Mouse (Mus musculus) midbrain, embryonic 10.5 days (tissue): ENCODE data around the gene Matn4. TPM values are rescaled to one million over a fixed set of nuclear protein-coding genes. Genes with fewer than 3 reads are reported as not detected.
A peak's percentile ranks its signal among the peaks of the same experiment; 100 is the strongest.
"Not testable (repeated sequence)": the region's sequence is repeated elsewhere in the genome, so short reads cannot be mapped to it uniquely, and the experiment has no call there.

ENCODE experiments used
- DNase-seq: peaks from one replicate; pipeline ENCODE4 v3.0.0-alpha.2; 2017; ENCODE audit warnings: low spot score
- H3K27ac ChIP-seq: fragments of 300-500 bp; sonication (generic); replicated peaks from 2 replicates; pipeline ENCODE4 v1.5.1; 2016; ENCODE audit warnings: mild to moderate bottlenecking
- H3K27me3 ChIP-seq: fragments of 300-500 bp; sonication (generic); 2 replicates; pipeline ENCODE4 v1.6.1; 2016; ENCODE audit warnings: low read depth, mild to moderate bottlenecking; ENCODE audit not compliant: poor library complexity, severe bottlenecking
- H3K36me3 ChIP-seq: fragments of 300-500 bp; sonication (generic); 2 replicates; pipeline ENCODE4 v1.6.1; 2016; ENCODE audit warnings: mild to moderate bottlenecking, moderate library complexity
- H3K4me1 ChIP-seq: fragments of 300-500 bp; sonication (generic); 2 replicates; pipeline ENCODE4 v1.6.1; 2016
- H3K4me3 ChIP-seq: fragments of 300-500 bp; sonication (generic); 2 replicates; pipeline ENCODE4 v1.5.1; 2016; ENCODE audit warnings: mild to moderate bottlenecking, moderate library complexity
- H3K9me3 ChIP-seq: fragments of 300-500 bp; sonication (generic); replicated peaks from 2 replicates; pipeline ENCODE4 v1.6.1; 2016; ENCODE audit warnings: mild to moderate bottlenecking
- WGBS: fragments of 180-500 bp; shearing (Covaris S2); methylation state at CpG from one replicate; pipeline ENCODE4 v1.1.7; 2016; 5-methylcytosine and 5-hydroxymethylcytosine counted together
- polyA plus RNA-seq: library from polyadenylated mRNA; unstranded; fragments of >200 nt; fragmentation: Nextera tagmentation; extraction: Ambion mirVana; gene quantifications from 2 replicates; pipeline ENCODE4 v1.2.1, GENCODE M21; 2016

Matn4 gene
- polyA plus RNA-seq, 1 experiment from 2014 or later, result not detected

DNA sequence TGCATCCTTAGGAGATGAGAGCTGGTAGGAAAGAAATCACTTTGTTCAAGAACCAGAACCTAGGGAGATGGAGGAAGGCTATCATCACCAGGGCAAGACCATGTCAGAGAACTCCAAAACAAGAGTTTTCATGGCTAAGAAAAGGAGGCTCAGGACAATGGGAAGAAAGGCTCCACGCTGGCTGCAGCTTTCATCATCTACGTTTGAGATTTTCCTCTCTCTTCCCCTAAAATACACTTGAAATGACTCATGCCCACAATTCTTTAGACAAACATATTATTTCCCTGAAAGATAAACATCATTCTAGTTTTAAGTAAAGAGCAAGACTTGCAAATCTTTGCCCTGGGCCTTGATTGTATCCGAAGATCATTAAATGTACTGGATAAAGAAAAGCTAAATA lies 33.6 kb downstream of the Matn4 start:
- H3K4me1 ChIP-seq, result no peaks in the 10 kb centered on the region
- no peak overlapping the region for H3K27ac ChIP-seq
- no peaks in the 10 kb centered on the region for H3K27me3 ChIP-seq
- 90% methylated on average over 3 of the region's 3 CpGs for WGBS
- no peak for DNase-seq
- H3K36me3 ChIP-seq, result no peaks in the 10 kb centered on the region
- H3K9me3 ChIP-seq, result no peaks in the 10 kb centered on the region
- no peak overlapping the region for H3K4me3 ChIP-seq

- H3K4me3 ChIP-seq, result no peak overlapping the region
- no peaks in the 10 kb centered on the region for H3K27me3 ChIP-seq
- no peaks in the 10 kb centered on the region for H3K9me3 ChIP-seq
- H3K36me3 ChIP-seq, result no peaks in the 10 kb centered on the region
- no peak for DNase-seq
- no peaks in the 10 kb centered on the region for H3K4me1 ChIP-seq
- H3K27ac ChIP-seq, result no peak overlapping the region
- 86% methylated on average over 6 of the region's 6 CpGs for WGBS
Measured at GRCm38 (mm10) chr2:164368620-164369105, 36.3 kb downstream of the Matn4 start.

GRCm38 (mm10) chr2:164366947-164367346 lies 38.0 kb downstream of the Matn4 start:
- no peak overlapping the region for H3K27ac ChIP-seq
- no peaks in the 10 kb centered on the region for H3K4me1 ChIP-seq
- H3K27me3 ChIP-seq, result no peaks in the 10 kb centered on the region
- 73% methylated on average over 3 of the region's 3 CpGs for WGBS
- H3K4me3 ChIP-seq, result no peak overlapping the region
- H3K9me3 ChIP-seq, result no peaks in the 10 kb centered on the region
- no peak for DNase-seq
- no peaks in the 10 kb centered on the region for H3K36me3 ChIP-seq

DNA sequence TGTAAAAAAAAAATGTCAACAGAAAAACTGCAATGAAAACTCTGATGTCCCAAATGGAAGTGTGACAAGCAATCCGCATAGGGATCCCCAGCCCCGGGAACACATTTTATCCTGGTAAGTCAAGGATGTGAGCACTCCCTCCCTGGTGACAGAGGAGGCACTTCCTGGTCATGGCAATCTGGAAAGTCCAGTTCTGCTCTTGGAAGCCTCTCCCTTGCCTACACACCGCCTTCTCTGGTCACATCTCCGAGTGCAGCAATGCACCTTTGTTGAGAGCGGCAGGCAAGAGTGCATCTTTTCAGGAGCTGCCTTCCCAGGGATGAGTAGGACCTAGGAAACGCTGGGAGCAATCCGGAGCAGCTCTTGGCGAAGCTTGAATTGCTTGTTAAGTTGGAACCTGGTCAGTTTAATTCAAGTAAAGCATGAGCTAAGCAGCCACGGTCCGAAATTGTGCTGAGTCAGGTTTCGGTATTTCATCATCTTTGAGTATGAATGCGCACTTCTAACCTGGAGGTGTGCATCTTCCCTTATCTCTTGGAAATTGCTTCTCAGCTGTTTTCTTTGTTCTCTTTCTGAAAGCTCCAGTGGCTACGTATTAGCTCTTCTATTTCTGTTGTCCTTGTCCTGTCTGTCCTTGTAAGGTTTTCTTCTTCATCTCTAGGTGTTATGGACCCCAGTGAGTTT lies 43.8 kb downstream of the Matn4 start:
- 33% methylated on average over 13 of the region's 13 CpGs for WGBS
- DNase-seq, result no peak
- Histone ChIP-seq H3K36me3 (no peaks in the 10 kb centered on the region), H3K9me3 (no peaks in the 10 kb centered on the region), H3K27me3 (0 out of 2 replicates have a peak, but pooled peaks cover 5% of the 10 kb centered on the region), H3K4me3 (no peak overlapping the region), H3K27ac (no peak overlapping the region), H3K4me1 (peaks cover 9% of the 10 kb centered on the region)

DNA sequence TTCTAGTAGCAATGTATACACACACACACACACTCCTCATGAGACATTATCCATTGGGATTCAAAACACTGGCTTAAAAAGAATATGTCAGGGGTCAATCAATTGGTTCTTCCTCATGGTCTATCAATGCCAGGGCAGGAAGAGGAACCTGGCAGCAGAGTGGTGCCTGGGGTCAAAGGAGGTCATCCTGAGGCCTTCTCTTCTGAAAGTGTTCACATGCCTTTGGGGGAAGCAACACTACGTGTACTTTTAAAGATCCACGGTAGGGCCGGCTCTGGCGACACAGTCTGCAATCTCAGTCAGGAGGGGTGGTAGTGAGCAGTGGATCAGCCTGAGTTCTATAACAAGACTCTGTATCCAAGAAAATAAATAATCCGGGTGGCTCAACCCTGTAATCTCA lies 45.3 kb downstream of the Matn4 start:
- no peak for DNase-seq
- Histone ChIP-seq H3K36me3 (no peaks in the 10 kb centered on the region), H3K27ac (no peak overlapping the region), H3K4me1 (peaks cover 9% of the 10 kb centered on the region), H3K27me3 (0 out of 2 replicates have a peak, but pooled peaks cover 5% of the 10 kb centered on the region), H3K4me3 (no peak overlapping the region), H3K9me3 (no peaks in the 10 kb centered on the region)
- WGBS, result 75% methylated on average over 5 of the region's 5 CpGs

DNA sequence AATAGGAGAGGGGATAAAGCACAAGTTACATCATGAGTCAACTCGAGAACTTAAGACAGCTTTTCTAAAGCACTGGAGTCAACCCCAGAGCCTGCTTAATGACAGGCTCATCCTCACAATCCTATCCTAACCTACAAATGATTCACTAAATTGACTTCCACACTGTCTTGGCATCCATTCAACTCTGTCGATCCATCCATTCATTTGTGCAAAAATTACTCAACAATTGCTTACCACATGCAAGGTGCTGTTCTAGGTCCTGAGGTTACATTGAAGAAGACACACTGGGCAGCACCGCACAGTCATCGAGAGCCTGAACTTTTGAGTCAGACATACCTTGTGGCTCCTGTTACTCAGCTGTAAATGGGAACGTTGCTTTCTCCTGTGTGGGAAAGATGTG lies 45.9 kb downstream of the Matn4 start:
- Histone ChIP-seq H3K36me3 (no peaks in the 10 kb centered on the region), H3K9me3 (no peaks in the 10 kb centered on the region), H3K27ac (no peak overlapping the region), H3K4me3 (no peak overlapping the region), H3K27me3 (0 out of 2 replicates have a peak, but pooled peaks cover 5% of the 10 kb centered on the region), H3K4me1 (peaks cover 9% of the 10 kb centered on the region)
- WGBS, result 87% methylated on average over 5 of the region's 5 CpGs
- no peak for DNase-seq

DNA sequence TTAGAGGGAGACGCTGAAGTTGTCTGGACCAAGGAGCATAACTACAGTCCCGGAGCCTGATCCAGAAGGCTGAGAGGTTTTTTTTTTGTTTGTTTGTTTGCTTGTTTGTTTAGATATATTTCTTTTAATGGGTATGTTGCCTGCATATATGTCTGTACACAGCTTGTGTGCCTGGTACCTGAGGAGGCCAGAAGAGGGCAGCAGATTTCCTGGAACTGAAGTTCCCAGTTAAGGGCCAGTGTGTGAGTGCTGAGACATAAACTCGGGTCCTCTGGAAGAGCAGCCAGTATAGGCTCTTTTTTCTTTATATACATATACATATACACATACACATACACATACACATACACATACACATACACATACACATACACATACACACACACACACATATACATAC lies 46.6 kb downstream of the Matn4 start:
- 77% methylated on average over 3 of the region's 3 CpGs for WGBS
- Histone ChIP-seq H3K9me3 (no peaks in the 10 kb centered on the region), H3K4me3 (no peak overlapping the region), H3K36me3 (no peaks in the 10 kb centered on the region), H3K27me3 (0 out of 2 replicates have a peak, but pooled peaks cover 5% of the 10 kb centered on the region), H3K27ac (no peak overlapping the region), H3K4me1 (peaks cover 9% of the 10 kb centered on the region)
- no peak for DNase-seq

- Histone ChIP-seq H3K4me3 (no peak overlapping the region), H3K27me3 (0 out of 2 replicates have a peak, but pooled peaks cover 5% of the 10 kb centered on the region), H3K36me3 (no peaks in the 10 kb centered on the region), H3K27ac (no peak overlapping the region), H3K9me3 (no peaks in the 10 kb centered on the region), H3K4me1 (peaks cover 9% of the 10 kb centered on the region)
- WGBS, result 78% methylated on average over 11 of the region's 11 CpGs
- no peak for DNase-seq
Measured at GRCm38 (mm10) chr2:164356177-164356967, 48.6 kb downstream of the Matn4 start.

DNA sequence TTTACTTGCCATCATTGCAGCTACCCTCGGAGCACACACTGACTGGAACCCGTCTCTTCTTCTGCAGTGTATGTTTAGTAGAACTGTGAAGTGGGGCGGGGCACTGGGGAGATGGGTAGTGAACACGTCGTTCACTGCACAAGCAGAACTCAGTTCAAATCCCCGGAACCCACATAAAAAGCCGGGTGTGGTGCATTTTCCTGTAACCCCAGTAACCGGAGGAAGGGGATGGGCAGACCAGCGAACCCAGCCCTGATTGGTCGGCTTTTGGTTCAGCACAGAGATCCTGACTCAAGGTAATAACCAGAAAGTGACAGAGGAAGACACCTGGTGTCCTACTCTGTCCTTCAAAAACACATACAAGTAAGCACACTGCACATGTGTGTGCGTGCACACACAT lies 51.6 kb downstream of the Matn4 start:
- H3K4me3 ChIP-seq, result no peak overlapping the region
- no peak for DNase-seq
- H3K9me3 ChIP-seq, result no peaks in the 10 kb centered on the region
- H3K27ac ChIP-seq, result no peak overlapping the region
- H3K36me3 ChIP-seq, result no peaks in the 10 kb centered on the region
- 90% methylated on average over 11 of the region's 11 CpGs for WGBS
- H3K27me3 ChIP-seq, result no peaks in the 10 kb centered on the region
- no peaks in the 10 kb centered on the region for H3K4me1 ChIP-seq

- no peak for DNase-seq
- Histone ChIP-seq H3K4me3 (no peak overlapping the region), H3K36me3 (no peaks in the 10 kb centered on the region), H3K4me1 (no peaks in the 10 kb centered on the region), H3K27ac (no peak overlapping the region), H3K9me3 (no peaks in the 10 kb centered on the region), H3K27me3 (no peaks in the 10 kb centered on the region)
- 89% methylated on average over 3 of the region's 3 CpGs for WGBS
Measured at GRCm38 (mm10) chr2:164352697-164353096, 52.3 kb downstream of the Matn4 start.

DNA sequence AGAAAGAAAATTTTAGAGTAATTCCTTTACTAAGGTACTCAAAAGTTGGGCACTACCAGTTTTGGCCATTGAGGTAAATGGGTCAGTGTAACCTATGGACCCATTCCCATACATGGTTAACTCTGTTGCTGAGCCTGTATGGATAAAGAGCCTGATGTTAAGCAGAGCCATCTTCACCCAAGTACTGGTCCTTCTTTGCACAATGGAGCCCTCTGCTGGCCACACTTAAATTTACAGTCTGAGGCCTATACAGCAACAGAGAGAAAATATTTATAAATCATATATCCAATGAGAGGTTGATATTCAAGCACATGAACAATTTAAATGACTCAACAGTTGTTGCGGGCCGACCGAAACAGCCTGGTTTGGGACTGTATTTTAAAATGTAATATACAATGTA lies 56.0 kb downstream of the Matn4 start:
- WGBS, result 91% methylated on average over 3 of the region's 3 CpGs
- H3K36me3 ChIP-seq, result no peaks in the 10 kb centered on the region
- no peaks in the 10 kb centered on the region for H3K4me1 ChIP-seq
- no peak overlapping the region for H3K4me3 ChIP-seq
- no peak overlapping the region for H3K27ac ChIP-seq
- DNase-seq, result peak; percentile 26
- no peaks in the 10 kb centered on the region for H3K27me3 ChIP-seq
- H3K9me3 ChIP-seq, result no peaks in the 10 kb centered on the region

GRCm38 (mm10) chr2:164347697-164348096 lies 57.3 kb downstream of the Matn4 start:
- H3K36me3 ChIP-seq, H3K4me3 ChIP-seq, DNase-seq, H3K27me3 ChIP-seq, H3K9me3 ChIP-seq, H3K4me1 ChIP-seq, H3K27ac ChIP-seq: not testable (repeated sequence)

DNA sequence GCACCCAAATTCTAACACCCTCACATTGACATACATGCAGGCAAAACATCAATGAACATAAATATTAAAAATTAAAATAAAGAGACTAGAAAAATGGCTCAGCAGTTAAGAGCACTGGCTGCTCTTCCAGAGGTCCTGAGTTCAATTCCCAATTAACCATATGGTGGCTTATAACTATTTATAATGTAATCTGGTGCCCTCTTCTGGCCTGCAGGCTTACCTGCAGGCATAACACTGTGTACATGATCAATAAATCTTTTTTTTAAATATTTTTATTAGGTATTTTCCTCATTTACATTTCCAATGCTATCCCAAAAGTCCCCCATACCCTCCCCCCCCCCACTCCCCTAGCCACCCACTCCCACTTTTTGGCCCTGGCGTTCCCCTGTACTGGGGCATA lies 61.2 kb downstream of the Matn4 start:
- 74% methylated on average over 1 of the region's 1 CpGs for WGBS
- H3K27ac ChIP-seq, H3K4me1 ChIP-seq, H3K4me3 ChIP-seq, DNase-seq, H3K27me3 ChIP-seq, H3K36me3 ChIP-seq, H3K9me3 ChIP-seq: not testable (repeated sequence)
